Mouse (Mus musculus) heart, adult 2 months (tissue): ENCODE results near the gene Rbms1. TPM values are rescaled to one million over a fixed set of nuclear protein-coding genes. Genes with fewer than 3 reads are reported as not detected.

Source experiments
- DNase-seq, 2 experiments: peaks; one replicate each; pipeline ENCODE4 v3.0.0; 2021
- H3K27ac ChIP-seq: fragments of 200-600 bp; 2 replicates; pipeline ENCODE4 v1.8.1; 2022
- H3K27me3 ChIP-seq: fragments of 200-500 bp; 2 replicates; pipeline ENCODE4 v1.6.1; 2012; ENCODE audit warnings: mild to moderate bottlenecking, low read length, inconsistent platforms, mixed read lengths; ENCODE audit not compliant: control insufficient read depth, insufficient read depth
- H3K36me3 ChIP-seq: fragments of 200-500 bp; 2 replicates; pipeline ENCODE4 v1.6.1; 2012; ENCODE audit warnings: low read length, inconsistent platforms; ENCODE audit not compliant: control insufficient read depth, insufficient read depth
- H3K4me1 ChIP-seq: fragments of 200-500 bp; 2 replicates; pipeline ENCODE4 v1.6.1; 2011; ENCODE audit warnings: low read length; ENCODE audit not compliant: control insufficient read depth, insufficient read depth
- H3K4me3 ChIP-seq: fragments of 200-600 bp; 2 replicates; pipeline ENCODE4 v1.8.1; 2022
- H3K79me2 ChIP-seq: fragments of 200-500 bp; replicated peaks from 2 replicates; pipeline ENCODE4 v1.6.1; 2012; ENCODE audit warnings: mild to moderate bottlenecking, inconsistent platforms, low read length, moderate library complexity, mixed read lengths; ENCODE audit not compliant: control insufficient read depth, insufficient read depth
- H3K9ac ChIP-seq: fragments of 200-500 bp; 2 replicates; pipeline ENCODE4 v1.6.1; 2012; ENCODE audit warnings: low read depth, mild to moderate bottlenecking, control low read depth, inconsistent platforms, low read length, mixed read lengths
- CTCF ChIP-seq: fragments of 200-600 bp; IDR thresholded peaks from 2 replicates; pipeline ENCODE4 v1.8.1; 2022; ENCODE audit warnings: antibody characterized with exemption, mild to moderate bottlenecking, moderate library complexity
- EP300 ChIP-seq: fragments of 200-500 bp; IDR thresholded peaks from 2 replicates; pipeline ENCODE4 v1.6.1; 2011; ENCODE audit warnings: low read depth, low read length, control low read depth; ENCODE audit not compliant: insufficient read depth
- POLR2A ChIP-seq: fragments of 200-500 bp; IDR thresholded peaks from 2 replicates; pipeline ENCODE4 v1.6.1; 2011; ENCODE audit warnings: mild to moderate bottlenecking, low read depth, low read length, control low read depth; ENCODE audit not compliant: insufficient read depth
- WGBS: fragments of 180-500 bp; shearing (Covaris S2); methylation state at CpG from one replicate; pipeline ENCODE4 v1.1.7; 2018; 5-methylcytosine and 5-hydroxymethylcytosine counted together
- intact Hi-C: fragments of 180-260 bp; cut with DNase I; formaldehyde crosslinking; loops from one replicate; pipeline ENCODE4 v1.15.1; 2025
- polyA plus RNA-seq: library from polyadenylated mRNA; depleted of rRNA; stranded (reverse); fragments of >200 nt; gene quantifications from 2 replicates; pipeline ENCODE4 v1.2.3, GENCODE M21; 2012
- total RNA-seq, 2 experiments: library from RNA; stranded (reverse); gene quantifications; 2 replicates each; pipeline ENCODE4 v1.2.3; 2021

The Rbms1 gene
- total and polyA plus RNA-seq, 3 experiments: 44.5 to 79.4 (median 48.7) TPM

- H3K27ac ChIP-seq: no peak overlapping the region
- peaks cover 32% of the 10 kb centered on the region for H3K4me1 ChIP-seq
- TF ChIP-seq EP300 (no peak), POLR2A (no peak), CTCF (no peak)
- peaks cover 5% of the 10 kb centered on the region for H3K79me2 ChIP-seq
- 70% methylated on average over 2 of the region's 2 CpGs for WGBS
- H3K4me3 ChIP-seq: no peak overlapping the region
- DNase-seq: no peak
- intact Hi-C loops: no loop called here
- H3K9ac ChIP-seq: no peak overlapping the region
- peaks cover 33% of the 10 kb centered on the region for H3K36me3 ChIP-seq
- H3K27me3 ChIP-seq: no peaks in the 10 kb centered on the region
Measured at GRCm38 (mm10) chr2:60816307-60816706, 146.7 kb downstream of the Rbms1 start.

GRCm38 (mm10) chr2:60814788-60815187, 148.2 kb downstream of the Rbms1 start:
- no peak overlapping the region; the same call in 1 of the 2 replicates for H3K27ac ChIP-seq
- intact Hi-C loops: loop anchor here (5.0 kb wide), 1 partner anchor 43 kb away; no protein-coding TSS in a partner anchor
- H3K79me2 ChIP-seq: peaks cover 5% of the 10 kb centered on the region
- peaks cover 35% of the 10 kb centered on the region for H3K4me1 ChIP-seq
- H3K4me3 ChIP-seq: no peak overlapping the region
- TF ChIP-seq POLR2A (no peak), CTCF (no peak), EP300 (no peak)
- 0 out of 2 replicates have a peak overlapping the region, but pooled peaks have one; percentile 17 for H3K9ac ChIP-seq
- 19% methylated on average over 6 of the region's 6 CpGs for WGBS
- H3K27me3 ChIP-seq: no peaks in the 10 kb centered on the region
- peaks cover 34% of the 10 kb centered on the region for H3K36me3 ChIP-seq
- no peak for DNase-seq

- TF ChIP-seq POLR2A (no peak), CTCF (no peak), EP300 (no peak)
- Histone ChIP-seq H3K27ac (peak overlapping the region; percentile 29), H3K36me3 (peaks cover 25% of the 10 kb centered on the region), H3K4me3 (no peak overlapping the region), H3K9ac (no peak overlapping the region), H3K79me2 (peaks cover 3% of the 10 kb centered on the region), H3K4me1 (peaks cover 41% of the 10 kb centered on the region), H3K27me3 (no peaks in the 10 kb centered on the region)
- DNase-seq: peak in 1 of 2 experiments; percentile 55
- 37% methylated on average over 12 of the region's 12 CpGs for WGBS
- intact Hi-C loops: loop anchor here (5.0 kb wide), 1 partner anchor 44 kb away; no protein-coding TSS in a partner anchor
Measured at GRCm38 (mm10) chr2:60812949-60813348, 150.0 kb downstream of the Rbms1 start.

- intact Hi-C loops: loop anchor here (1.0 to 5.0 kb wide), 3 partner anchors 27 to 70 kb away; no protein-coding TSS in a partner anchor
- peak; percentile 77 to 88 for DNase-seq
- peaks cover 41% of the 10 kb centered on the region for H3K4me1 ChIP-seq
- H3K27ac ChIP-seq: peak overlapping the region; percentile 73
- TF ChIP-seq POLR2A (peak; percentile 54; the same call in 1 of the 2 replicates), CTCF (peak; percentile 57), EP300 (peak; percentile 99)
- peaks cover 3% of the 10 kb centered on the region for H3K79me2 ChIP-seq
- H3K36me3 ChIP-seq: peaks cover 27% of the 10 kb centered on the region
- no peak overlapping the region for H3K4me3 ChIP-seq
- no peak overlapping the region for H3K9ac ChIP-seq
- H3K27me3 ChIP-seq: no peaks in the 10 kb centered on the region
Measured at GRCm38 (mm10) chr2:60810617-60811016, 152.4 kb downstream of the Rbms1 start.

GRCm38 (mm10) chr2:60809441-60809921, 153.5 kb downstream of the Rbms1 start:
- H3K79me2 ChIP-seq: peaks cover 1% of the 10 kb centered on the region
- peak overlapping the region; percentile 73 for H3K27ac ChIP-seq
- no peak overlapping the region for H3K9ac ChIP-seq
- H3K4me1 ChIP-seq: peaks cover 40% of the 10 kb centered on the region
- no peak overlapping the region for H3K4me3 ChIP-seq
- WGBS: 67% methylated on average over 7 of the region's 7 CpGs
- no peak for DNase-seq
- intact Hi-C loops: no loop called here
- H3K27me3 ChIP-seq: no peaks in the 10 kb centered on the region
- TF ChIP-seq CTCF: no peak
- no peak for TF ChIP-seq POLR2A
- TF ChIP-seq EP300: no peak
- H3K36me3 ChIP-seq: peaks cover 23% of the 10 kb centered on the region

DNA sequence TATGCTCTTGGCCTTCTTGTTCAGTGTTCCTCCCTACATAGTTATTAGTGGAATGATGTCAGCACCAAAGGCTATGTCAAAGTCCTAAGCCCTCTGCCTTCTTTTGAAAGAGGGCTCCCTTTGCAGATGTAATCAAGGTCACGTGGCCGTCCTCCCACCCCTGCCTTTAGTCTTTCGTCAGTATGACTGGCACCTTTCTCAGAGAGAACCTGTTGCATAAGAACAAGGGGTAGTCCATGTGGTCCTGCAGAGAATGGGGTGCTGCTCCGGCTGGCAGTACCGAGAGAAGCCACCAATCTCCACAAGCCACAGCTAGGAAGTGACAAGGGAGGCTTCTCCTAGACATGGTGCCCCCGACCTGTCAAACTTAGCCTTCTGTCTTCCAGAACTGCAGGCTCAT, 154.2 kb downstream of the Rbms1 start:
- H3K79me2 ChIP-seq: peaks cover 3% of the 10 kb centered on the region
- TF ChIP-seq CTCF (no peak), POLR2A (no peak), EP300 (no peak)
- H3K27ac ChIP-seq: peak overlapping the region; percentile 73
- no peak overlapping the region for H3K4me3 ChIP-seq
- H3K4me1 ChIP-seq: peaks cover 40% of the 10 kb centered on the region
- intact Hi-C loops: no loop called here
- peaks cover 27% of the 10 kb centered on the region for H3K36me3 ChIP-seq
- no peaks in the 10 kb centered on the region for H3K27me3 ChIP-seq
- DNase-seq: no peak
- 87% methylated on average over 6 of the region's 6 CpGs for WGBS
- no peak overlapping the region for H3K9ac ChIP-seq
